Mouse (Mus musculus) heart, embryonic 15.5 days (tissue): ENCODE data around the gene Ccdc137. TPM values are rescaled to one million over a fixed set of nuclear protein-coding genes. Genes with fewer than 3 reads are reported as not detected.
A peak's percentile ranks its signal among the peaks of the same experiment; 100 is the strongest.

ENCODE experiments used
- ATAC-seq: fragments of 200-750 bp; cut with Nextera tagmentation; replicated peaks from 2 replicates; pipeline ENCODE4 v1.8.0; 2017; ENCODE audit warnings: low read depth, moderate TSS enrichment; ENCODE audit not compliant: insufficient number of reproducible peaks, insufficient read depth, low FRiP score
- H3K27ac ChIP-seq: fragments of 300-500 bp; sonication (generic); 2 replicates; pipeline ENCODE4 v1.5.1; 2015; ENCODE audit warnings: mild to moderate bottlenecking, inconsistent platforms
- H3K27me3 ChIP-seq: fragments of 300-500 bp; sonication (generic); 2 replicates; pipeline ENCODE4 v1.6.1; 2015; ENCODE audit warnings: inconsistent platforms
- H3K36me3 ChIP-seq: fragments of 300-500 bp; sonication (generic); 2 replicates; pipeline ENCODE4 v1.6.1; 2015; ENCODE audit warnings: mild to moderate bottlenecking, inconsistent platforms
- H3K4me1 ChIP-seq: fragments of 300-500 bp; sonication (generic); replicated peaks from 2 replicates; pipeline ENCODE4 v1.6.1; 2015; ENCODE audit warnings: inconsistent platforms
- H3K4me2 ChIP-seq: fragments of 300-500 bp; sonication (generic); 2 replicates; pipeline ENCODE4 v1.6.1; 2015; ENCODE audit warnings: inconsistent platforms, mild to moderate bottlenecking, moderate library complexity
- H3K4me3 ChIP-seq: fragments of 300-500 bp; sonication (generic); 2 replicates; pipeline ENCODE4 v1.5.1; 2015; ENCODE audit warnings: mild to moderate bottlenecking, inconsistent platforms
- H3K9ac ChIP-seq: fragments of 300-500 bp; sonication (generic); 2 replicates; pipeline ENCODE4 v1.6.1; 2015; ENCODE audit warnings: mild to moderate bottlenecking, inconsistent platforms
- H3K9me3 ChIP-seq: fragments of 300-500 bp; sonication (generic); replicated peaks from 2 replicates; pipeline ENCODE4 v1.6.1; 2016; ENCODE audit warnings: inconsistent platforms
- WGBS: fragments of 180-500 bp; shearing (Covaris S2); methylation state at CpG from one replicate; pipeline ENCODE4 v1.1.7; 2015; ENCODE audit warnings: mixed read lengths; 5-methylcytosine and 5-hydroxymethylcytosine counted together
- polyA plus RNA-seq: library from polyadenylated mRNA; unstranded; fragments of >200 nt; fragmentation: Nextera tagmentation; extraction: Ambion mirVana; gene quantifications from 2 replicates; pipeline ENCODE4 v1.2.1, GENCODE M21; 2015

Ccdc137 gene
- polyA plus RNA-seq, 1 experiment from 2014 or later = 22.1 TPM

- Histone ChIP-seq H3K4me1 (peaks cover 7% of the 10 kb centered on the region), H3K36me3 (peaks cover 29% of the 10 kb centered on the region), H3K27me3 (0 out of 2 replicates have a peak, but pooled peaks cover 4% of the 10 kb centered on the region), H3K9me3 (no peaks in the 10 kb centered on the region), H3K9ac (no peak overlapping the region), H3K4me2 (no peak overlapping the region), H3K27ac (no peak overlapping the region), H3K4me3 (no peak overlapping the region)
- ATAC-seq = no peak
- WGBS = 66% methylated on average over 6 of the region's 6 CpGs
Observed at GRCm38 (mm10) chr11:120501018-120501417, 43.1 kb downstream of the Ccdc137 start.

- Histone ChIP-seq H3K36me3 (peaks cover 23% of the 10 kb centered on the region), H3K27ac (no peak overlapping the region), H3K4me3 (no peak overlapping the region), H3K4me2 (no peak overlapping the region), H3K9ac (no peak overlapping the region), H3K4me1 (peaks cover 7% of the 10 kb centered on the region), H3K27me3 (0 out of 2 replicates have a peak, but pooled peaks cover 4% of the 10 kb centered on the region), H3K9me3 (no peaks in the 10 kb centered on the region)
- no peak for ATAC-seq
- WGBS = 83% methylated on average over 4 of the region's 4 CpGs
Observed at GRCm38 (mm10) chr11:120501701-120502100, 43.8 kb downstream of the Ccdc137 start.

- 83% methylated on average over 3 of the region's 3 CpGs for WGBS
- no peak overlapping the region for H3K9ac ChIP-seq
Observed at GRCm38 (mm10) chr11:120505661-120506060, 47.7 kb downstream of the Ccdc137 start.

GRCm38 (mm10) chr11:120506899-120507298, 49.0 kb downstream of the Ccdc137 start:
- H3K36me3 ChIP-seq = no peaks in the 10 kb centered on the region
- 0 out of 2 replicates have a peak, but pooled peaks cover 4% of the 10 kb centered on the region for H3K27me3 ChIP-seq
- H3K4me1 ChIP-seq = peaks cover 10% of the 10 kb centered on the region
- no peak overlapping the region for H3K4me3 ChIP-seq
- no peak overlapping the region for H3K4me2 ChIP-seq
- no peaks in the 10 kb centered on the region for H3K9me3 ChIP-seq
- ATAC-seq = no peak
- 62% methylated on average over 4 of the region's 4 CpGs for WGBS
- no peak overlapping the region for H3K9ac ChIP-seq
- no peak overlapping the region for H3K27ac ChIP-seq

More at GRCm38 (mm10) chr11:120505661-120506060, 47.7 kb downstream of the Ccdc137 start:
- Histone ChIP-seq H3K27me3 (0 out of 2 replicates have a peak, but pooled peaks cover 4% of the 10 kb centered on the region), H3K9me3 (no peaks in the 10 kb centered on the region), H3K4me3 (no peak overlapping the region), H3K36me3 (no peaks in the 10 kb centered on the region), H3K4me1 (peaks cover 5% of the 10 kb centered on the region), H3K4me2 (no peak overlapping the region), H3K27ac (no peak overlapping the region)
- no peak for ATAC-seq

- no peak for ATAC-seq
Observed at GRCm38 (mm10) chr11:120507611-120508289, 49.8 kb downstream of the Ccdc137 start.

GRCm38 (mm10) chr11:120508290-120508870, 50.5 kb downstream of the Ccdc137 start:
- 69% methylated on average over 9 of the region's 9 CpGs for WGBS
- Histone ChIP-seq H3K27me3 (no peaks in the 10 kb centered on the region), H3K4me3 (no peak overlapping the region), H3K4me2 (no peak overlapping the region), H3K9me3 (no peaks in the 10 kb centered on the region), H3K4me1 (peaks cover 10% of the 10 kb centered on the region), H3K9ac (no peak overlapping the region), H3K36me3 (no peaks in the 10 kb centered on the region), H3K27ac (no peak overlapping the region)
- no peak for ATAC-seq

More at GRCm38 (mm10) chr11:120507611-120508289, 49.8 kb downstream of the Ccdc137 start:
- Histone ChIP-seq H3K9me3 (no peaks in the 10 kb centered on the region), H3K27me3 (0 out of 2 replicates have a peak, but pooled peaks cover 4% of the 10 kb centered on the region), H3K4me2 (no peak overlapping the region), H3K36me3 (no peaks in the 10 kb centered on the region), H3K9ac (no peak overlapping the region), H3K4me3 (no peak overlapping the region), H3K4me1 (peaks cover 10% of the 10 kb centered on the region), H3K27ac (no peak overlapping the region)
- WGBS = 66% methylated on average over 13 of the region's 13 CpGs

- no peak for ATAC-seq
- Histone ChIP-seq H3K4me3 (no peak overlapping the region), H3K27me3 (no peaks in the 10 kb centered on the region), H3K4me2 (peak overlapping the region; percentile 65; the same call in 1 of the 2 replicates), H3K9ac (no peak overlapping the region), H3K36me3 (no peaks in the 10 kb centered on the region), H3K9me3 (no peaks in the 10 kb centered on the region), H3K4me1 (peaks cover 10% of the 10 kb centered on the region), H3K27ac (peak overlapping the region; percentile 58; the same call in 1 of the 2 replicates)
- 43% methylated on average over 4 of the region's 4 CpGs for WGBS
Observed at GRCm38 (mm10) chr11:120509940-120510339, 52.0 kb downstream of the Ccdc137 start.

- H3K36me3 ChIP-seq = no peaks in the 10 kb centered on the region
- H3K9ac ChIP-seq = peak overlapping the region; percentile 51
- no peaks in the 10 kb centered on the region for H3K9me3 ChIP-seq
- H3K27ac ChIP-seq = peak overlapping the region; percentile 58
- WGBS = 7% methylated on average over 16 of the region's 16 CpGs
- peak overlapping the region; percentile 40 for H3K4me3 ChIP-seq
- no peaks in the 10 kb centered on the region for H3K27me3 ChIP-seq
- no peak; the same call in 1 of the 2 replicates for ATAC-seq
- H3K4me2 ChIP-seq = peak overlapping the region; percentile 65
- peaks cover 10% of the 10 kb centered on the region for H3K4me1 ChIP-seq
Observed at GRCm38 (mm10) chr11:120510375-120511030, 52.6 kb downstream of the Ccdc137 start.

GRCm38 (mm10) chr11:120512790-120513453, 55.0 kb downstream of the Ccdc137 start:
- Histone ChIP-seq H3K4me1 (peaks cover 10% of the 10 kb centered on the region), H3K36me3 (no peaks in the 10 kb centered on the region), H3K9ac (no peak overlapping the region), H3K27ac (no peak overlapping the region), H3K9me3 (no peaks in the 10 kb centered on the region), H3K4me3 (no peak overlapping the region), H3K4me2 (no peak overlapping the region), H3K27me3 (0 out of 2 replicates have a peak, but pooled peaks cover 5% of the 10 kb centered on the region)
- 45% methylated on average over 6 of the region's 6 CpGs for WGBS
- ATAC-seq = no peak
